Mouse (Mus musculus) neural tube, embryonic 12.5 days (tissue): ENCODE measurements around the gene Gm20388. TPM values are rescaled to one million over a fixed set of nuclear protein-coding genes. Genes with fewer than 3 reads are reported as not detected.
A peak's percentile ranks its signal among the peaks of the same experiment; 100 is the strongest.
"Not testable (repeated sequence)": the region's sequence is repeated elsewhere in the genome, so short reads cannot be mapped to it uniquely, and the experiment has no call there.

Source experiments
- ATAC-seq: fragments of 200-750 bp; cut with Nextera tagmentation; 2 replicates; pipeline ENCODE4 v1.8.0; 2017; ENCODE audit warnings: low read depth, mild to moderate bottlenecking, moderate TSS enrichment, moderate library complexity; ENCODE audit not compliant: low FRiP score
- H3K27ac ChIP-seq: fragments of 300-500 bp; sonication (generic); 2 replicates; pipeline ENCODE4 v1.5.1; 2016
- H3K27me3 ChIP-seq: fragments of 300-500 bp; sonication (generic); replicated peaks from 2 replicates; pipeline ENCODE4 v1.6.1; 2016; ENCODE audit warnings: mild to moderate bottlenecking
- H3K36me3 ChIP-seq: fragments of 300-500 bp; sonication (generic); 2 replicates; pipeline ENCODE4 v1.6.1; 2016; ENCODE audit warnings: mild to moderate bottlenecking
- H3K4me1 ChIP-seq: fragments of 300-500 bp; sonication (generic); 2 replicates; pipeline ENCODE4 v1.6.1; 2016
- H3K4me2 ChIP-seq: fragments of 300-500 bp; sonication (generic); replicated peaks from 2 replicates; pipeline ENCODE4 v1.6.1; 2016; ENCODE audit warnings: mild to moderate bottlenecking
- H3K4me3 ChIP-seq: fragments of 300-500 bp; sonication (generic); 2 replicates; pipeline ENCODE4 v1.5.1; 2016
- H3K9ac ChIP-seq: fragments of 300-500 bp; sonication (generic); 2 replicates; pipeline ENCODE4 v1.6.1; 2016; ENCODE audit warnings: mild to moderate bottlenecking
- H3K9me3 ChIP-seq: fragments of 300-500 bp; sonication (generic); 2 replicates; pipeline ENCODE4 v1.6.1; 2016; ENCODE audit warnings: mild to moderate bottlenecking
- WGBS: fragments of 180-500 bp; shearing (Covaris S2); methylation state at CpG from one replicate; pipeline ENCODE4 v1.1.7; 2016; 5-methylcytosine and 5-hydroxymethylcytosine counted together
- polyA plus RNA-seq: library from polyadenylated mRNA; unstranded; fragments of >200 nt; fragmentation: Nextera tagmentation; extraction: Ambion mirVana; gene quantifications from 2 replicates; pipeline ENCODE4 v1.2.1, GENCODE M21; 2016

Gene Gm20388
- polyA plus RNA-seq, 1 experiment from 2014 or later: not detected

DNA sequence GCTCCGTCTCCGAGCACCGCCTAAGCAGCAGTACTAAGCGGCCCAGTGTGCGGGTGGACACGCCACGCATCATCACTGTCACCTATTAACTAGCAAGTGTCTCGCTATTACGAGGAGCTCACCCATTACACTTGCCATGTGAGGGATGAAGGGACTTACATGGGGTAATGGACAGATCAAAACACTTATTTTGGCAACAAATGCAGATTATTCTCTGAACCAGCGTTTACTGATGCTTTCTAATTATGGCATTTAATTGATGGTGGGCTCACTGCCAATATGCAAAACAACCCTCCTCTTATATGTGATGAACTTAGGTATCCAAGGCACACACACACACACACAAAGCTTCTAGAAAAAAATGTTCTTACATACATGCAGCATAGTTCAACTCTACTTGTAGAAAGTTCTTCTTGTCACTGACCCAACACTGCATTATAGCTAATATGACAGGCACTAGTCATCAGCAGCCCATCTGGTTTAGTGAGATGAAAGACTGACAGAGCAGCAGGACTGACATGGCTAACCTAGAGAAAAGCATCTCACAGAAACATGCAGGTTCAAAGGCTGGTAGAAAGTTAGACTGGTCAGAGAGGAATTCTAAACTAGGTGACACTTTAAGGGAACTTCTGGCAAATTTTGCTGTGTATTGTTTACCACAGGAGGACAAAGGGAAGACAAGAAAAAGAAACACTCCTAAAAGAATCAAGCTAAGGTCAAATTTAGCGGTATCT lies 3128.9 kb downstream of the Gm20388 start:
- Histone ChIP-seq H3K4me3 (peak overlapping the region; percentile 11; the same call in 1 of the 2 replicates), H3K4me1 (peaks cover 36% of the 10 kb centered on the region), H3K4me2 (peak overlapping the region; percentile 79), H3K27me3 (no peaks in the 10 kb centered on the region), H3K9me3 (no peaks in the 10 kb centered on the region), H3K9ac (peak overlapping the region; percentile 99; the same call in 1 of the 2 replicates), H3K36me3 (no peaks in the 10 kb centered on the region; the same call in 1 of the 2 replicates), H3K27ac (no peak overlapping the region)
- 42% methylated on average over 11 of the region's 11 CpGs for WGBS
- no peak for ATAC-seq

DNA sequence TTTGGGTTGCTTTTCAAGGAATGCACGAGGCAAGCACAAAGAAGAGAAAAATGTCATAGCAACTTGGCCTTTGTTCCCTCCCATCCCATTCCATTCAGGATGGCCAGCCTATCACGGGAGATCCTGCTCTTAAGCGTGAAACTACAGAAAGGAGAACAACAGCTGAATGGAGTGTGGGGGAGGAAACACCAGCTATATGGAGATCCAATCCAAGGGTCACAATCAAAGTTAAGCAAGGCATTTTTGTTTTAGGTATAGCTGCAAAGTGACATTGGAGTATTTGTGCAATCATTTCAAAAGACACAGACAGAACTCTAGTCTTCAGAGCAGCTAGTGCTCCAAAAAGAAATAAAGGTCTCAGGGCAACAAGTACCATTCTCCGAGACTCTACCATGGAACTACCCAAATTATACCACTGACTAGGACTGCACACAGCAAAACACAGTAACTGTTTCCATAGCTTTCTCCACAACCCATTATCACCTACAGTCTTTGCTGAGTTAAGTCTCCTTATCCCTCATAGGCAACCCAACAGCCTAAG lies 3129.5 kb downstream of the Gm20388 start:
- no peak for ATAC-seq

DNA sequence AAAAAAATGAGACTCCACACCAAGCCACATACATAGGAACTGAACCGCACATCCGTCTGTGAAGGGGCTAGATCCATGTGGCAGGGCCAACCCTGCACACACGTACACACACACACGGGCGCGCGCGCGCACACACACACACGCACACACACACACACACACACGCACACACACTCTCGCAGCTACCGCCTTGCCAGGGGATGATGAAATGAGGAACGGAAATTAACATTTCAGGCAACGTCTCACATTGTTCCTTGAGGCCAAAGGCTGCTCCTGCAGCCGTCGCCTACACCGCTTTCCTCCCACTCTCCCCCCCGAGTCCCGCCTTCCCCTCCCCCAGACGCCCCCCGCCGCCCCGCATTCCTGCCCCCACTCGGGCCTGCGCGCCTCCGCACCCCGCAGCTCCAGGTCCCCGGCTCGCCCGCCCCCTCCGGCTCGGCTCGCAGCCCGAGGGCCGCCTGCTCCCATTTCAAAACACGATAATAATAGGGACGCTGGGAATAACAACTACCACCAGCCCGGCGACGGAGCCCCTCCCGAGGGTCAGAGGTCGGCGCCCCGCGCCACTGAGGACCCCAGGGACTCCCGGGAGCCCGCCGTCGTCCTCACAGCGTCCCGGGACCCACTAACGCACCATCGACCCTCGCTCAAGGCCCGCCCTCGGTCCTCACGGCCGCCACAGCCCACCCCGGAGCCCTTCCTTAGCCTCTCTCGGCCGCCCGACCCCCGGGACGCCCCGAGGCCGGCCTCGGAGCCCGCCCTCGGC lies 3130.6 kb downstream of the Gm20388 start:
- H3K9me3 ChIP-seq: no peaks in the 10 kb centered on the region
- under 1% methylated on average over 70 of the region's 71 CpGs for WGBS
- H3K4me3 ChIP-seq: peak overlapping the region; percentile 100
- H3K4me2 ChIP-seq: peak overlapping the region; percentile 79
- H3K27ac ChIP-seq: peak overlapping the region; percentile 92
- H3K27me3 ChIP-seq: no peaks in the 10 kb centered on the region
- ATAC-seq: no peak; the same call in 1 of the 2 replicates
- H3K9ac ChIP-seq: peak overlapping the region; percentile 99
- H3K36me3 ChIP-seq: no peaks in the 10 kb centered on the region; the same call in 1 of the 2 replicates
- peaks cover 36% of the 10 kb centered on the region for H3K4me1 ChIP-seq

More for the DNA sequence above, 3129.5 kb downstream of the Gm20388 start:
- Histone ChIP-seq H3K9me3 (no peaks in the 10 kb centered on the region), H3K4me3 (peak overlapping the region; percentile 100), H3K4me1 (peaks cover 36% of the 10 kb centered on the region), H3K27ac (no peak overlapping the region), H3K4me2 (peak overlapping the region; percentile 79), H3K9ac (peak overlapping the region; percentile 99), H3K27me3 (no peaks in the 10 kb centered on the region), H3K36me3 (no peaks in the 10 kb centered on the region; the same call in 1 of the 2 replicates)
- WGBS: 6% methylated on average over 4 of the region's 4 CpGs

DNA sequence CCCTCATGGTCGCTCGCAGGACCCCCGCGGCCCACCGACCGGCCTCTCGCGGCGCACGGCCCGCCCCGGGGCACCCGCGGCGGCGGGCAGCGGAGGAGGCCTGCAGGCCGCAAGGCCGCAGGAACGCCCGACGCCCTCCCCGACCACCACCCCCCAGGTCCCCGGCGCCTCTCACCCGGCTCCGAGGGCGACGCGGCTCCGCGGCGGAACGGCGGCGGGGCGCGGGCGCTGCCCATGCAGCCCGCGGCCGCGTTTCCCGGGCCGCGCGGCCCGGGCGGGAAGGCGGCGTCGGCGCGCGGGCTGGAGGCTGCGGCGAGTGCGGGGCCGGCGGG lies 3131.1 kb downstream of the Gm20388 start:
- Histone ChIP-seq H3K4me1 (peaks cover 36% of the 10 kb centered on the region), H3K36me3 (no peaks in the 10 kb centered on the region; the same call in 1 of the 2 replicates), H3K4me3 (peak overlapping the region; percentile 100), H3K4me2 (peak overlapping the region; percentile 79), H3K9me3 (no peaks in the 10 kb centered on the region), H3K27ac (peak overlapping the region; percentile 92), H3K9ac (peak overlapping the region; percentile 99), H3K27me3 (no peaks in the 10 kb centered on the region)
- 2% methylated on average over 51 of the region's 60 CpGs for WGBS
- ATAC-seq: peak; percentile 7; the same call in 1 of the 2 replicates

DNA sequence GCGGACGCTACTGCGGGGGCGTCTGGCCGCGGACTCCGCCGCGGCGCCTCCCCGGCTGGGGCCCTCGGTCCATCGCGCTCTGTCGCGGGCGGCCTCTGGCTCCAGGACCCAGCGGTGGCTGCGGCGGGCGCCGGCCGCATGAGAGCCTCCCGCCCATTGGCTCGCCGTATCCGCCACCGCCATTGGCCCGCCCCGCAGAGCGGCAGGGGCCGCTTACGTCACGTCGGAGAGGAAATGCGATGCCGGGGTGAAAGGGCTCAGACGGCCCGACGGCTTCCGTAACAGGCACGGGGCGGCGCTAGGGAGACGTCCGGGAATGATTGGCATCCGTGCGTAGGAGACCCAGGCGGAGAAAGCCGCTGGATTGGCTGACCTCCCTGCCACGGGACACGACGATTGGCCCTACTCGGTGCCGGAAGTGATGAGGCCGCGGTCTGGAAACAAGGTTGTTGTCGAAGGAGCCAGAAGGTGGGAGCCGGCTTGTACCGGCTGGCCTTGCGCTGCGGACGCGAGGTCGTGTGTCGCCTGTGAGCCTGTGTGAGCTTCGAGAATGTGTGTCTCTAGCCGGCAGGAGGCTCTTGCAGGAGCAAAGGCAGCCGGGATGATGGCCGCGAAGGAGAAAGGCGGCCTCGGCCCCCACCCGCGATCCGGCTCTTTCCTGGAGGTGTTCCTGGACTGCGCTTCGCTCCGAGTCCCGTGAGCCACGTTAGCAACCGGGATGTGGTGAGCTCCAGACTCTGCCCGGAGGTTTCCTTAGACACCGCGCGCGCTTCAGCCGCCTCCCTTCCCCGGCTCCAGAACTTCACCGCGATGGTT lies 3131.7 kb downstream of the Gm20388 start, which contains the start of gene Ankrd11:
TSS of gene Ankrd11 (minus strand) at position 120 of the 816 bp plus-strand sequence.
- Histone ChIP-seq H3K36me3 (no peaks in the 10 kb centered on the region; the same call in 1 of the 2 replicates), H3K27me3 (no peaks in the 10 kb centered on the region), H3K27ac (peak within 1 kb of the TSS; percentile 96), H3K4me1 (peaks cover 34% of the 10 kb centered on the region), H3K4me3 (peak within 1 kb of the TSS; percentile 100), H3K9ac (peak within 1 kb of the TSS; percentile 99), H3K4me2 (peak within 1 kb of the TSS; percentile 79), H3K9me3 (no peaks in the 10 kb centered on the region)
- WGBS: 0% methylated on average over 89 of the region's 91 CpGs
- peak; percentile 97 for ATAC-seq

DNA sequence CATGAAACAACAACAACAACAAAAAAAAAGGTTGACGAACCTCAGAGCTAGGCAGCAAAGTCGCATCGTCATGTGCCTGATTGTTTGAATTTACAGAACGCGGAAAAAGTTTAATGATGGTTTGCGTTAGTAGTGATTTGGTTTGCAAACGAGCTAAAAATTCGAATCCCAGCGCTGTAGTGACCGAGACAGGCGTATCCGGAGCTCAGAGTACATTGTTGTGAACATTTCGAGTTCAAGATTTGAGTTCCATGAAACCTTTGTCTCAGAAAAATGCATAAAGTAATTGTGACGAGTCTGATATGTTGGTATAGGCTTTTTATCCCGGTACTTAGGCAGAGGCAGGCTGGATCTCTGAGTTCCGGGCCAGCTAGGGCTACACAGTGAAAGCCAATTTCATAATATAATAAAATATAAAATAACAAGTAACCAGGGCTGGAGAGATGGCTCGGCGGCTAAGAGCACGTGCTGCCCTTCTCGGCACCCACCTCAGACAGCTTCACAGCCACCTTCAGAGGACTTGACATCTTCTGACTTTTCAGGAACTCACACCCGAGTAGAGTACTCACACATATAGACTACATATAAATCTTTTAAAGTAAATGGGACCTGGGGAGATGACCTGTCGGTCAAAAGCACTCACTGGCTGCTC lies 3132.5 kb downstream of the Gm20388 start:
- Histone ChIP-seq H3K4me3 (peak overlapping the region; percentile 100), H3K27me3 (no peaks in the 10 kb centered on the region), H3K4me2 (peak overlapping the region; percentile 79), H3K27ac (peak overlapping the region; percentile 96), H3K9ac (peak overlapping the region; percentile 90), H3K9me3 (no peaks in the 10 kb centered on the region), H3K36me3 (no peaks in the 10 kb centered on the region; the same call in 1 of the 2 replicates), H3K4me1 (peaks cover 31% of the 10 kb centered on the region)
- ATAC-seq: no peak
- 24% methylated on average over 22 of the region's 22 CpGs for WGBS

DNA sequence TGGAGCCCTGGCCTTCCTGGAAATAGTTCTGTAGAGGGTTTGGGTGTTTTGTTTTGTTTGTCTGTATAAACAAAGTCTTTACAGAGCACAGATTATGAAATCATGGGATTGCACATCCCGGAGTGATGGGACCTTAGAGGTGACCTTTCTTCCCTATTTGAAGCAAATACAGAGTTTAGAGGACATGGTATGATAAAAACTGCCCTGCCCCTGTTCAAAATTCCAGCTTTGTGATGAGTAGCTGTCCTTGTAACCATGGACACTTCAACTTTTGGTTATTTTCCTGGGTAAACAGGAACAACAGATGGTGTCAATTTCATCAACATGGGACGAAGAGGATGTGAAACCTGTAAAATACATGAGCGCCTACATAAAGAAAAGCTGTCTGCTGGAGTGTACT lies 3133.3 kb downstream of the Gm20388 start:
- Histone ChIP-seq H3K9ac (no peak overlapping the region), H3K27ac (no peak overlapping the region), H3K27me3 (no peaks in the 10 kb centered on the region), H3K4me3 (no peak overlapping the region), H3K4me1 (peaks cover 31% of the 10 kb centered on the region), H3K4me2 (peak overlapping the region; percentile 79; the same call in 1 of the 2 replicates), H3K9me3 (no peaks in the 10 kb centered on the region), H3K36me3 (no peaks in the 10 kb centered on the region; the same call in 1 of the 2 replicates)
- 88% methylated on average over 3 of the region's 3 CpGs for WGBS
- ATAC-seq: no peak

DNA sequence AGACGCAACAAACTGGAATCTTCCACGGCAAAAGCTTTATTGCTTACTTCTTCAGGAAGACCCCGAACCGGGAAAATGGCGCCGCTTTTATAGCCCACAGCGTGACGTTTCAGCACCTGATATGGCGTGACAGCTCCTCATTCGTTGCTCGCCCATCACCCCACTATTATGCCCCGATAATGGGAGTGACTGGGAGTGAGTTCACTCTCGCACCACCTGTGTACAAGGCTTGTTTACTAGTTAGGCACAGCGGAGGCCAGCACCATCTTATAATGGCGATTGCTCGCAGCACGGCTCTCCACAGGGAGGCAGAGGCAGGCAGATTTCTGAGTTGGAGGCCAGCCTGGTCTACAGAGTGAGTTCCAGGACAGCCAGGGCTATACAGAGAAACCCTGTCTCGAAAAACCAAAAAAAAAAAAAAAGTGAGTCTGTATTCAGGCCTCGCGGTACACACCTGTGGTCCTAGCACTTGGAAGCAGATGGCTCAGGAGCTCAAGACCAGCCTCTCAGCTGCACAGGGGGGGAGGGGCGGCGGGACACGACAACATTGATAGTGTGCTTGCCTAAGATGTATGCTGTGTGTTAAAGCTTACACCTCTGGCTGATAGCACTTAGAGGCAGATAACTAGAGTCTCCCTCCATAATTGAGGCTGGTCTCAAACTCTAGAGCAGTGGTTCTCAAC lies 3134.2 kb downstream of the Gm20388 start:
- ATAC-seq, H3K27ac ChIP-seq, H3K36me3 ChIP-seq, H3K4me2 ChIP-seq, H3K9ac ChIP-seq, H3K9me3 ChIP-seq, H3K4me3 ChIP-seq, H3K27me3 ChIP-seq: not testable (repeated sequence)
- WGBS: 94% methylated on average over 23 of the region's 23 CpGs
- peaks cover 22% of the 10 kb centered on the region for H3K4me1 ChIP-seq

DNA sequence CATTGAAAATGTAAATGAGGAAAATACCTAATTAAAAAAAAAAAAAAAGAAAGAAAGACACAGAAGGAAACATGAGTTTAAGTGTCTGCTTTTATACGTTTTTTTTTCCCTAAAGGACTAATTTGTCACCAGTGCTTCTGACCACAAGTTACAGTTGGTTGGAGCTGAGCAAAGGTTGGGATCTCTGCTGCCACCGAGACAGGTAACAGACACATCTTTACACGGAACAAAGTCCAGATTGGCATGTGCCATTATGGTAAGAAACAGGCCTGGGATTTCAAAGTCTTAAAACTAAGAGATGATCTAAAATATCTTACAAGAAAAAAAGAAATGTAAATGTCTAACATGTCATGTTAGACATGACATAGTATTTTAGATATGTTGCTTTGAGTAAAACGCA lies 3136.1 kb downstream of the Gm20388 start:
- Histone ChIP-seq H3K27me3 (no peaks in the 10 kb centered on the region), H3K27ac (no peak overlapping the region), H3K4me3 (no peak overlapping the region), H3K9ac (no peak overlapping the region), H3K36me3 (no peaks in the 10 kb centered on the region; the same call in 1 of the 2 replicates), H3K4me1 (peaks cover 10% of the 10 kb centered on the region), H3K4me2 (no peak overlapping the region), H3K9me3 (no peaks in the 10 kb centered on the region)
- WGBS: 79% methylated on average over 4 of the region's 4 CpGs
- no peak for ATAC-seq

DNA sequence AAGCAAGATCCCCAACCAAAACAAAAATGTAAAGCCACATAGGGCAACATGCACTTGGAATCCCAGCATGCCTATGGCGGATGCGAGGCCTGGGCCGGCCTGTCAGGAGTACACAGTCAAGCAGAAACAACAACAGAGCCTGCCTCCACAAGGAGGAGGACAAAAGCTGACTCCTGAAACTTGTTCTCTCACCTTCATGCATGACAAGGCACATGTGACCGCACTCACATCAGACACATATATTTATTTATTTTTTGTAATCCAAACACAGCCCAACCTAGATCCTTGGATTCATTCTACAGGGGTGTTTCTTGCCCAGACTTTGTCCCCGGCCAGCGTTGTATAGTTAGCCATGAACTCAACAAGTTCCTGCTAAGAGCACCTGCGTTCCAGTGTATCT lies 3137.2 kb downstream of the Gm20388 start:
- ATAC-seq: no peak
- Histone ChIP-seq H3K9me3 (no peaks in the 10 kb centered on the region), H3K4me3 (no peak overlapping the region), H3K27me3 (no peaks in the 10 kb centered on the region), H3K9ac (no peak overlapping the region), H3K36me3 (no peaks in the 10 kb centered on the region; the same call in 1 of the 2 replicates), H3K27ac (no peak overlapping the region), H3K4me1 (peaks cover 10% of the 10 kb centered on the region), H3K4me2 (no peak overlapping the region)
- 94% methylated on average over 7 of the region's 7 CpGs for WGBS

DNA sequence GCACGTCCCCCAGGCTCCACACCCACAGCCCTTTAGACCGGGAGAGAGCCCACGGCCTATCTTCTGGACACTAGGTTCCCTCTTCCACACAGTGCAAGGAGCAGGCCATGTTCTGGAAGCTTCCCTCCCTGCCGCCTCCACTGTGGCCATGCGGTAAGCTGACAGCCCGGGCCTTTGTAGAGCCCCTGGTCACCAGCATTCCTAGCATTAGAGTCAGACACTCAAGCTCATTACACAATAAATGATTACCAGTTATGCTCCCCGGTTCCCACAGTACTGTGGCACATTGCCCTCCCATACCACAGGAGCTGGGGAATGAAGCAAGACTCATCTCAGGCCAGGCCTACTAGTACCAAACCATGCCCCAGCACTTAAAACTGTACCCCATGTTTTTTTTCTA lies 3137.8 kb downstream of the Gm20388 start:
- Histone ChIP-seq H3K9me3 (no peaks in the 10 kb centered on the region), H3K27me3 (no peaks in the 10 kb centered on the region), H3K4me3 (no peak overlapping the region), H3K36me3 (no peaks in the 10 kb centered on the region; the same call in 1 of the 2 replicates), H3K4me2 (no peak overlapping the region), H3K27ac (no peak overlapping the region), H3K9ac (no peak overlapping the region), H3K4me1 (peaks cover 6% of the 10 kb centered on the region)
- WGBS: 90% methylated on average over 7 of the region's 7 CpGs
- no peak for ATAC-seq
